Mouse (Mus musculus) inflammation-experienced regulatory T-cells, adult 6 months (primary cell): ENCODE data around the gene Commd1. TPM values are rescaled to one million over a fixed set of nuclear protein-coding genes. Genes with fewer than 3 reads are reported as not detected.
A peak's percentile ranks its signal among the peaks of the same experiment; 100 is the strongest.

Experiments used
- ATAC-seq: one replicate; pipeline ENCODE4 v1.8.0; 2017
- polyA plus RNA-seq, 3 experiments: library from polyadenylated mRNA; unstranded; fragments of 100-300 nt; shearing (Covaris generic); gene quantifications; one replicate each; pipeline ENCODE4 v1.2.1; 2017

The Commd1 gene
- polyA plus RNA-seq, 3 experiments from 2014 or later, result 72.3 to 139 (median 76.1) TPM

DNA sequence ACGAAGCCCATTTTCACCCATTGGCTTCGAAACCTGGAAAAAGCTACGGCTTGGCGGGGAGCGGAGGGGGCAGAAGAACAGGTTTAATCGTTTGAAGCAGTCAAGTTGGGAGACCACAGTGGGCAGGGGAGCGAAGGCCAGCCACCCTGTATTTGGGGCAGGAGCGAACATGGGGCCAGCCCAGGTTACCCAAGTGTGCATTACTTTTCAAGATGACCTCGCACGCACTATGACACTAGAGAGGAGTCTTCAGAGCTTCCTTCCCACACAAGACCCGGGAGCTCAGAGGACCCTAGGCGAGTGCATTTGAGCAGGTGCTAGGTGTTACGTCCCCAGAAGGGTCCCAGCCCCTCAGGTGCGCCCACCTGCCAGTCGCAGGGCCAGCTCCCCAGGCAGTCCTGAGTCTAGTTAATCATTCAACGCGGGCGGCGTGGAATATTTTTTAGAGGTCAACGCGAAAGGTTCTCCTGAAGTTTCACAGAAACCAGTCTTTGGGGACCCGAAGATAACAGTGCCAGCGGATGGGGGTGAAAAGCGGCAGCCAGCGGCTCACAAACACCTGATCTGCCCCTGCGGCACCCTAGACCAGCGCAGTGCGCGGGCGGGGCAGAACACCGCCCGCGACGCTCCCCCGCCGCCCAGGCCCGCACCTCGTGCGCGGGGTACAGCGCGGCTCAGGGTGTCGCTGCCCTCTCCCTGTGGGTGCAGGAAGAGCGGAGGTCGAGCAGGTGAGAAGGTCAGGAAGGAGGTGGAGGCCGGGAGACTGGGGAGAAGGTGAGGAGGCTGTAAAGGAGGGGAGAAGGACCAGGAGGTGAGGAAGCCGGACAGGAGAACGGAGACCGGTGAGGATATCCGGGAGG lies 123.5 kb downstream of the Commd1 start:
- peak; percentile 20 for ATAC-seq

DNA sequence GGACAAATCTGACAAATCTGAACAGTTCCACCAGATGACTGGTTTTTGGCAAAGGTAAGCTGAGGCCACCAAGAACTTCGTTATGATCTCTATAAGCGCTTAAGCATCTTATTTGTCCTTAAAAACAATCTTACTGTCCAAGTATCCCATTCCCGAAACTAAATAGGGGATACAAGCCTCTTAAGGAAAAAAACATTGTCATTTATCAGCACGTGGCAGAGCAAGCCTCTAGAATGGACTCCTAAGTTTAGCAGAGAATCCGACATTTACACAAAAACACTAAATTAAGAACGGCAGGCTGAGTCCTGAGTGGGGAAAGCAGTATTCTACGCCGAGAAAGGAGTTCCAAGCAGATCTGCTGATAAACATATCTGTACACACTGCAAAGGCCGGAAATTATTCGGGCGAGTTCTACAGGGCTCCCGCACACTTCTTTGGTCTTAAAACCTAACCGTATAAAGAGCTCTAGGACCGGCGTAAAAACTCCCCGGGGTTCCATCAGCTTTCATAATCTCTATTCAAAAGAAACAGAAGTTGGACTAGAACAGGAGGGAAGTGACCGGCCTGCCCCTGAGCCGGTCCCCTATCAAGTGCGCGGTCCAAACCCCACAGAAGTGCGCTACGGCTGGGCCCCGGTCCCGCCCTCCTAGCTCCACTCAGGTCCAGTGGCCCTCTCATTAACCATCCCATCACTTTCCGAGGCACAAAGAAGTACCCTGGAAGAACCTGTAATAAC lies 124.3 kb downstream of the Commd1 start:
- ATAC-seq, result no peak

DNA sequence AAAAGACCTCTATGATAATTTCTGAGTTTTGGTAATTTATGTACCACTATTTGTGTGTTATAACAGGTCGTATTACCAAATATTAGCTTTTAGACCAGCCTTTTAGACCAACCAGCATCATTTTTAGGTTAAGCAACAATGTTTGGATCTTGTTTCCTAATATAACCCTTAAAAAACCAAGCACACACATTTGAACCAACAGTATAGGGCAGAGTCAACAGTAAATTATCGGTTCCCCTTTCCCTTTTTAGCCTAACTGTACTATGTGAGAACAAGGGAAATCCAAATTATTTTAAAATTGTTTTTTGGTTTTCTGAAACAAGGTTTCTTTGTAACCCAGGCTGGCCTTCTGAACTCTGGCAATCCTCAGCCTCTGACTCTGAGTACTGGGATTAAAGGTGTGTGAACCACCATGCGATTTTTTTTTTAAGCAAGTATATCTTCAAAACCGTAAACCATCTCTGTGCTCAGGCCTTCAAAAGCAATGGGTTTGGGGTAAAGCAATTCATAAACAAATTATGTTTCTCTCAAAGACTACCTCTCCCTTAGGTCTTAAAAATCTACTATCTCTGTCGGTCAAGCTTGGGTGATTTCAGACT lies 125.0 kb downstream of the Commd1 start:
- no peak for ATAC-seq

DNA sequence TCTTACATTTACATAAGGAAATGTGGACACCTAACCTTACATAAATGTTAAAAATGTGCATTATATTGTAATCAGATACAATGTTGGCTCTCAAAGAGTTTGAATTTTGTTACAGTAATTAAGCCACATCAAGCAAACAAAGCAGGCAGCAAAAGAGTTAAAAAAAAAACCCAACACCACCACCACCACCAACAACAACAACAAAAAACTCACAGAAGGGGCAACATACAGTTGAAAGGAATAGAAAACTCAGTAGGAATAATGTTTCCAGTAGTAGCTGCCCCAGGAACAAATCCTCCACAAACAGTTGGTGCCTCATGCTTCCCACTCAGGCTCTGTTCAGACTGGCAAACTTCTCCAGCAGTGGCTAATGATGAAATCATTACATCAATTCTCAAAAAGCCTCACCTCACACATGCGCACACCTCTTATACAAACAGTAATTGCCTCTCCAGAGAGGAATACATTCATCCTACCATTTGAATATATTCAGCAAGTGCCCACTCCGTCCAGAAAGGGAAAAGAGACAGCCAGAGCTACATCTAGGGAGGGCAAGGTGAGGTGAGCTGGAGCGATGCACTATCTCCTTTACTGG lies 125.7 kb downstream of the Commd1 start:
- ATAC-seq, result no peak

- ATAC-seq, result no peak
Observed at GRCm38 (mm10) chr11:22854571-22854970, 127.6 kb downstream of the Commd1 start.

DNA sequence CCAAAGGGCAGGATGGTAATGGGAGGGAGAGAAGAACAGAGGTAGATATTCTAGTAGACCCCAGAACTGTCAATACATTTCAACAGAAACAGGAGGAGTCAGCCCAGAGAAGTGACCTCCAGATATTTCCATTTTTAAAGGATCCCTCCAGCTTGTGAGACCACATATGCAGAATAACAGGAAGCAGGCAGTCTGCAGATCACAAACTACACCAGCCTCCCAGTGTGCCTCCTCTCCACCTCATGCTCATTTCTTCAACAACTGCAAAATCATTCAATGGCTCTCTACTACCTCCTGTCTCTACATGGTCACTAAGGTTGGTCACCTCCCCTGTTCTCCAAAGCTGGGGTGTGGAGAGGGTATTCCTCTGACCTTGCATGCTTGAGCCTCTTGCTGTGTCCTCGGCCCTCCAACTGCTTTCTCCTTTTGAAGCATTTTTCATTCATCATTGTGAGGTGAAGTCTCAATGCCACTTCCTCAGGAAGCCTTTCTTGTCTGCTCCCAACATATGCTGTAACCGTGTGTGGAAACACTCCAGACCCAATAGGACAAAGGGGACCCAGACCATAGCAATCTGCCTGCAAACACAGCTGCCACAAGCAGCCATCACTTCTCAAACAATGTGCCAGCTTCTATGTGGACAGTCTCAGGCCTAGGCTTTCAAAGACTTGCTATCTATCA lies 128.6 kb downstream of the Commd1 start:
- ATAC-seq, result peak; percentile 9

GRCm38 (mm10) chr11:22852510-22852909 lies 129.7 kb downstream of the Commd1 start:
- peak; percentile 59 for ATAC-seq

GRCm38 (mm10) chr11:22851416-22851815 lies 130.8 kb downstream of the Commd1 start:
- peak; percentile 52 for ATAC-seq

DNA sequence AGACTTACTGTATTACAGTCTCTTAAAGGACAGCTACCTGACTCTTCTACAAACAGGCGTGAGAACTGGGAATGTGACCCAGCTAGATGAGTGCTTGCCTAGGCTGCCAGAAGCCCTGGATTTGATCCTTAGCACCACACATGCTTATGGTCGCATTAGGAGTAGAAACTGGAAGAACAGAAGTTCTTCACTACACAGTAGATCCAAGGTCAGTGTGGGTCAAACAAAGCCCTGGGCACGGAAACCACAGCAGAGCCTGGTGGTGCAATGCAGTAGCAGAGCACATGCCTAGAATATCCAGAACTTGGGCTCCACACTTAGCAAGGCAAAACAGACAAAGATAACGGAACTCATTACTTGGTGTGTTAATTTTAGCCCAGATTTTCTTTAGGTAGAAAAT lies 132.1 kb downstream of the Commd1 start:
- no peak for ATAC-seq

GRCm38 (mm10) chr11:22848649-22849195 lies 133.5 kb downstream of the Commd1 start:
- no peak for ATAC-seq

DNA sequence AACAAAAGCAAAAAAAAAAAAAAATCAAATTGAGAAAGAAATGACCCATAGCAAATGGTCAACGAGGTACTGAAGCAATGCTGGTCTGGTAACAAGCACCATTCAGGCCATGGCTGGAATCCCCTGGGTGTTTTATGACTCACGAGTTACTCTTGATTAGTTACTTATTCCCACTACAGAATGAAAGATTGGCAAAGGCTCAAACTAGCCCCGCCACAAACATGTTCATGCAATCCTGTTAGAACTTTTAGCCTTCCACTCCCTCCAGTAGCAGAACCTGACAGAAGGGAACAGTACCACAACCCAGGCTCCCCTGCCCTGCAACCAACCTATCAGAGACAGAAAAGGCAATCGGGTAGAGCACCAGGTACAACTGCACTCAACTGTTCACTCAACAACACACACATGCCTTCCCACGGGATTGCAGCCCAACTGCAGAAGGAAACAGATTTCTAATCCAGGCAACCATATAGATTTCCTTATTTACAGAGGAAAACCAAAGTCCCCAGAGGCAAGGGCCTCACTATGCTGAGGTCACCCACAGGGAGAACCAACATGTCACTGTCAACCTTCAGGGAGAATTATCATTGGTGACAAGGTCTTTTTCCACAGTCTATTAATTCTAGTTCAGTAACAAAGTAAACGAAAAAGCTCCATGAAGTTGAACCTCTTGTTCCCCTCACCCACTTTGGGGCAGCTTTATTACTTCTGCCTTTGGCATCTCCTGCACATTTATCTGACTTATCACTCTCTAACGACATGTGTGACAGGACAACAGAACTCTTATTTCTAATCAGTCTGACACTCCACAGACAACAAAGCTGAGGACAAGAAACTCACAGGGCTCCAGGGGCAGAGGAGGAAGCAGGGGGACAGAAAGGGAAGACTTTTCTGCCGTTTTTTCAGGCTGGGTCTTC lies 134.2 kb downstream of the Commd1 start:
- no peak for ATAC-seq

DNA sequence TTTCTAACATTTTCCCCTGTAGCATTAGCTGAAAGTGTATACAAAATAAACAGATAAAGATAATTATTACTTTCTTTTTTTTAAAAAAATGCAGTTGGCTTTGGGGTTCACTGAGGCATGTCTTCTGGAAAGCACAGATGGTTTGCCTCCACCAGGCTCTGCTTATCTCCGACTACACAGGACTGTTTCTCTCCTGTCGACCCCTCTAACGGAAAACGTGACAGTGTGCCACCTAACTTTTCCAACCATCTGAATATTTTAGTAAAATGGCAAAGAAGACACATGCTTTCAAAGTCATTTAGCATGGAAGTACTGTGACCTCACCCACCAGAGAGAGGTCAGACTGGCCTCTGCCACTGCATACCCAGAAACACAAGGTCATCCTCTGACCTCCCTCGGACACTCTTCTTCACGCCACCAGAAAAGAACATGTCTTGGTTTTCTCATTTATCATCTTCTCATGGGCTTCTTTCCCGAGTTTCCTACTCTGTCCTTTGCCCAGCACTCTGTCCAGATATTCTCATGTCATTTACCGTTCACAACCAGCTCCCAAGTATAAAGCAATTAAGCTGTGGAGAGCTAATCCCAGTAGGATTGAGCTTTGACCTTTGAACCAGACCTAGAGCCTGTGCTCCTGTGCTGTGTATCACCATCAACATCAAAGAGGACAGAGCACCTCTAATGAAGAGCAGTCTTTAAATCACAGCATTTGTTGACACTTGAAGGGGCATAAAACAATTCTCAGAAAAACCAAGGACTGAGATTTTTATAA lies 135.0 kb downstream of the Commd1 start:
- no peak for ATAC-seq

Other genes with a start within 250 kb of the Commd1 start
- gene B3gnt2, start 121.4 kb downstream of the Commd1 start, polyA plus RNA-seq, result 10 to 100 TPM in 1 of 3 experiments, 1 to 10 TPM in 2; 5.8 to 12.1 (median 7.6) TPM
- 10 to 100 TPM in 1 of 3 experiments, 1 to 10 TPM in 2; 6.2 to 11.1 (median 8.8) TPM for gene Zrsr1, start 10.4 kb downstream of the Commd1 start, polyA plus RNA-seq
- 10 to 100 TPM; 32.2 to 37.8 (median 34.9) TPM for gene Gm28048, start 292 bp downstream of the Commd1 start, polyA plus RNA-seq
- gene Cct4, start 8.1 kb upstream of the Commd1 start, polyA plus RNA-seq, result 100 to 1,000 TPM; 197 to 230 (median 201) TPM
- 1 to 10 TPM; 2.0 to 6.1 (median 2.8) TPM for gene Fam161a, start 25.1 kb upstream of the Commd1 start, polyA plus RNA-seq